Mouse (Mus musculus): ENCODE measurements around the gene Rasgef1c.

DNA sequence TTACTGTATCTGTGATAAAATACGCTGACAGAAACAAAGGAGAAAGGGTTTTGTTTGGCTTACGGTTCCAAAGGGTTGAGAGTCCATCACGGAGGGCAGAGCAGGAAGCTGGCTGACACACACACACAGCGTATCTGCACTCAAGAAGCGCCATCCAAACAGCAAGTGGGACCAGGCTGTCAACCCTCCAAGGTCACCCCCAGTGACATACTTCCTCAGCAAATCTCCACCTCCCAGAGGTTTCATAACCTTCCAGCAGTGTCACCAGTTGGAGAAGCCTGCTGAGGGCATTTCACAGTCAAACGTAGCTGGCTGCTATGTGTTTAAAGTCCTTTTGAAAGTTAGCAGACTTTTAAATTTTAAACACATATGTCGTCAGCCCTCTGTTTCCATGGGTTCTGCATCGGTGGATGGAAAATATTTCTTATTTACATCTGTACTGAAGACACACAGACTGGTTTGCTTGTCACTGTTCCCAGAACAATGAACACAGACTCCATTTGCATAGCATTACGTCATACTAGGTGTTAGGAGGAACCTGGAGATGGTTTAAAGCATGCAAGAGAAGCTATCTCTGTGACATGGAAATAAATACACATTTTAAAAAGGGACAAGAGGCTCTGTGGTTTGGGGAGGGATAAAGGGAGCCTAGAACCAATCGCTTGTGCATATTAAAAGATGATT, 72.2 kb downstream of the Rasgef1c start:
- TF ChIP-seq CTCF (IDR thresholded peaks at IDR 0.05; ENCODE audit: low read depth, low read length) (no peak), POLR2A (IDR thresholded peaks at IDR 0.05; ENCODE audit: extremely low read depth, insufficient read depth, low read length) (no peak)

Measured in liver, adult 2 months (tissue).